Mouse (Mus musculus) intestine, embryonic 14.5 days (tissue): ENCODE results near the gene Galnt7. TPM values are rescaled to one million over a fixed set of nuclear protein-coding genes. Genes with fewer than 3 reads are reported as not detected.
A peak's percentile ranks its signal among the peaks of the same experiment; 100 is the strongest.

Experiments used
- ATAC-seq: fragments of 200-750 bp; cut with Nextera tagmentation; replicated peaks from 2 replicates; pipeline ENCODE4 v1.8.0; 2017; ENCODE audit warnings: low read depth, moderate number of reproducible peaks, moderate TSS enrichment, moderate library complexity; ENCODE audit not compliant: low FRiP score, low TSS enrichment
- DNase-seq: peaks from one replicate; pipeline ENCODE4 v3.0.0-alpha.2; 2018; ENCODE audit warnings: low spot score
- H3K27ac ChIP-seq: fragments of 300-500 bp; sonication (generic); 2 replicates; pipeline ENCODE4 v1.5.1; 2014; ENCODE audit warnings: low read depth, mild to moderate bottlenecking, control low read depth
- H3K27me3 ChIP-seq: fragments of 300-500 bp; sonication (generic); replicated peaks from 2 replicates; pipeline ENCODE4 v1.6.1; 2014; ENCODE audit warnings: low read length, control low read depth; ENCODE audit not compliant: control insufficient read depth, insufficient read depth
- H3K36me3 ChIP-seq: fragments of 300-500 bp; sonication (generic); 2 replicates; pipeline ENCODE4 v1.6.1; 2014; ENCODE audit warnings: low read length, control low read depth; ENCODE audit not compliant: control insufficient read depth, insufficient read depth
- H3K4me1 ChIP-seq: fragments of 300-500 bp; sonication (generic); replicated peaks from 2 replicates; pipeline ENCODE4 v1.6.1; 2014; ENCODE audit warnings: low read length, control low read depth, mixed read lengths; ENCODE audit not compliant: control insufficient read depth, insufficient read depth
- H3K4me2 ChIP-seq: fragments of 300-500 bp; sonication (generic); 2 replicates; pipeline ENCODE4 v1.6.1; 2014; ENCODE audit warnings: low read length
- H3K4me3 ChIP-seq: fragments of 300-500 bp; sonication (generic); 2 replicates; pipeline ENCODE4 v1.5.1; 2014; ENCODE audit warnings: low read depth, low read length, control low read depth, mixed read lengths
- H3K9ac ChIP-seq: fragments of 300-500 bp; sonication (generic); 2 replicates; pipeline ENCODE4 v1.6.1; 2014; ENCODE audit warnings: mild to moderate bottlenecking, low read length
- H3K9me3 ChIP-seq: fragments of 300-500 bp; sonication (generic); 2 replicates; pipeline ENCODE4 v1.6.1; 2016; ENCODE audit warnings: low read length, control low read depth; ENCODE audit not compliant: control insufficient read depth
- WGBS: fragments of 180-500 bp; shearing (Covaris S2); extraction: QIAGEN DNeasy Blood & Tissue Kit; methylation state at CpG from one replicate; pipeline ENCODE4 v1.1.7; 2014; 5-methylcytosine and 5-hydroxymethylcytosine counted together
- polyA plus RNA-seq: library from polyadenylated mRNA; unstranded; fragments of >200 nt; fragmentation: Nextera tagmentation; extraction: Ambion mirVana; gene quantifications from 2 replicates; pipeline ENCODE4 v1.2.1, GENCODE M21; 2014

Galnt7 gene
- polyA plus RNA-seq, 1 experiment from 2014 or later = 26.4 TPM

GRCm38 (mm10) chr8:57653056-57653767 is 380 bp upstream of the Galnt7 start:
- H3K9ac ChIP-seq = peak overlapping the region; percentile 82
- H3K9me3 ChIP-seq = no peaks in the 10 kb centered on the region
- DNase-seq = peak; percentile 83
- H3K27me3 ChIP-seq = no peaks in the 10 kb centered on the region
- H3K4me1 ChIP-seq = peaks cover 11% of the 10 kb centered on the region
- WGBS = under 1% methylated on average over 23 of the region's 38 CpGs
- peak overlapping the region; percentile 66 for H3K4me3 ChIP-seq
- H3K4me2 ChIP-seq = peak overlapping the region; percentile 65
- peak; percentile 81 for ATAC-seq
- no peaks in the 10 kb centered on the region for H3K36me3 ChIP-seq
- H3K27ac ChIP-seq = peak overlapping the region; percentile 98

GRCm38 (mm10) chr8:57651689-57652455 is 960 bp downstream of the Galnt7 start:
- H3K4me3 ChIP-seq = peak overlapping the region; percentile 66

GRCm38 (mm10) chr8:57651357-57651688 is 1.5 kb downstream of the Galnt7 start:
- peak overlapping the region; percentile 65 for H3K4me2 ChIP-seq
- ATAC-seq = 0 out of 2 replicates have a peak, but pooled peaks have one; percentile 0
- no peak for DNase-seq
- H3K4me1 ChIP-seq = peaks cover 11% of the 10 kb centered on the region
- H3K9ac ChIP-seq = peak overlapping the region; percentile 82
- H3K27me3 ChIP-seq = no peaks in the 10 kb centered on the region
- under 1% methylated on average over 8 of the region's 8 CpGs for WGBS
- no peaks in the 10 kb centered on the region for H3K9me3 ChIP-seq
- peak overlapping the region; percentile 98 for H3K27ac ChIP-seq
- H3K4me3 ChIP-seq = peak overlapping the region; percentile 66
- no peaks in the 10 kb centered on the region for H3K36me3 ChIP-seq

More at GRCm38 (mm10) chr8:57651689-57652455, 960 bp downstream of the Galnt7 start:
- Histone ChIP-seq H3K27ac (peak overlapping the region; percentile 98), H3K27me3 (no peaks in the 10 kb centered on the region), H3K9me3 (no peaks in the 10 kb centered on the region), H3K4me2 (peak overlapping the region; percentile 65), H3K4me1 (peaks cover 11% of the 10 kb centered on the region), H3K36me3 (no peaks in the 10 kb centered on the region), H3K9ac (peak overlapping the region; percentile 82)
- DNase-seq (peak; percentile 88), ATAC-seq (peak; percentile 87)
- WGBS = under 1% methylated on average over 66 of the region's 91 CpGs

GRCm38 (mm10) chr8:57650216-57650615 is 2.6 kb downstream of the Galnt7 start:
- no peak overlapping the region for H3K27ac ChIP-seq
- H3K27me3 ChIP-seq = no peaks in the 10 kb centered on the region
- no peak overlapping the region for H3K9ac ChIP-seq
- WGBS = 80% methylated on average over 6 of the region's 6 CpGs
- ATAC-seq (no peak), DNase-seq (no peak)
- no peak overlapping the region for H3K4me3 ChIP-seq
- no peak overlapping the region for H3K4me2 ChIP-seq
- peaks cover 11% of the 10 kb centered on the region for H3K4me1 ChIP-seq
- no peaks in the 10 kb centered on the region for H3K36me3 ChIP-seq
- no peaks in the 10 kb centered on the region for H3K9me3 ChIP-seq

- Histone ChIP-seq H3K36me3 (0 out of 2 replicates have a peak, but pooled peaks cover 5% of the 10 kb centered on the region), H3K27ac (no peak overlapping the region), H3K27me3 (no peaks in the 10 kb centered on the region), H3K4me1 (peaks cover 3% of the 10 kb centered on the region), H3K4me2 (no peak overlapping the region), H3K9ac (no peak overlapping the region), H3K4me3 (no peak overlapping the region), H3K9me3 (no peaks in the 10 kb centered on the region)
- ATAC-seq (no peak), DNase-seq (no peak)
- WGBS = 45% methylated on average over 3 of the region's 3 CpGs
These were observed 5.3 kb downstream of the Galnt7 start for GRCm38 (mm10) chr8:57647566-57647965.

- Histone ChIP-seq H3K9ac (no peak overlapping the region), H3K36me3 (0 out of 2 replicates have a peak, but pooled peaks cover 5% of the 10 kb centered on the region), H3K4me2 (no peak overlapping the region), H3K27me3 (no peaks in the 10 kb centered on the region), H3K4me3 (no peak overlapping the region), H3K9me3 (no peaks in the 10 kb centered on the region), H3K4me1 (no peaks in the 10 kb centered on the region), H3K27ac (no peak overlapping the region)
- DNase-seq = no peak
- ATAC-seq = no peak
- 56% methylated on average over 6 of the region's 6 CpGs for WGBS
These were observed 8.6 kb downstream of the Galnt7 start for GRCm38 (mm10) chr8:57644281-57644680.

- H3K4me3 ChIP-seq = no peak overlapping the region
- WGBS = 77% methylated on average over 5 of the region's 5 CpGs
- H3K27ac ChIP-seq = no peak overlapping the region
- H3K9ac ChIP-seq = no peak overlapping the region
- H3K4me1 ChIP-seq = no peaks in the 10 kb centered on the region
- no peak for DNase-seq
- 0 out of 2 replicates have a peak, but pooled peaks cover 5% of the 10 kb centered on the region for H3K36me3 ChIP-seq
- no peaks in the 10 kb centered on the region for H3K9me3 ChIP-seq
- H3K4me2 ChIP-seq = no peak overlapping the region
- ATAC-seq = no peak
- H3K27me3 ChIP-seq = no peaks in the 10 kb centered on the region
These were observed 10.1 kb downstream of the Galnt7 start for GRCm38 (mm10) chr8:57642722-57643121.

- H3K4me1 ChIP-seq = no peaks in the 10 kb centered on the region
- ATAC-seq (no peak), DNase-seq (no peak)
- no peaks in the 10 kb centered on the region for H3K9me3 ChIP-seq
- 70% methylated on average over 6 of the region's 6 CpGs for WGBS
- 0 out of 2 replicates have a peak, but pooled peaks cover 5% of the 10 kb centered on the region for H3K36me3 ChIP-seq
- H3K4me2 ChIP-seq = no peak overlapping the region
- no peak overlapping the region for H3K9ac ChIP-seq
- no peak overlapping the region for H3K27ac ChIP-seq
- no peak overlapping the region for H3K4me3 ChIP-seq
- H3K27me3 ChIP-seq = no peaks in the 10 kb centered on the region
These were observed 13.9 kb downstream of the Galnt7 start for GRCm38 (mm10) chr8:57638925-57639324.
